Mouse (Mus musculus) brown adipose tissue, adult 24 weeks (tissue): ENCODE data around the gene Hnrnpm. TPM values are rescaled to one million over a fixed set of nuclear protein-coding genes. Genes with fewer than 3 reads are reported as not detected.

Experiments used
- H3K27ac ChIP-seq: fragments of 200-500 bp; replicated peaks from 2 replicates; pipeline ENCODE4 v1.5.1; 2012; ENCODE audit warnings: low read depth, mild to moderate bottlenecking, low read length
- H3K4me1 ChIP-seq: fragments of 200-500 bp; 2 replicates; pipeline ENCODE4 v1.6.1; 2012; ENCODE audit warnings: low read length, mixed read lengths; ENCODE audit not compliant: control insufficient read depth, insufficient read depth, insufficient read length
- H3K4me3 ChIP-seq: fragments of 200-500 bp; 2 replicates; pipeline ENCODE4 v1.5.1; 2012; ENCODE audit warnings: low read depth, mild to moderate bottlenecking, low read length, moderate library complexity; ENCODE audit not compliant: insufficient read depth
- polyA plus RNA-seq: library from polyadenylated mRNA; stranded (reverse); fragments of >200 nt; gene quantifications from 2 replicates; pipeline ENCODE4 v1.2.4, GENCODE M21; 2012; ENCODE audit not compliant: missing spikeins, insufficient read depth, insufficient read length

Gene Hnrnpm
- polyA plus RNA-seq, 1 experiment: 130 TPM

DNA sequence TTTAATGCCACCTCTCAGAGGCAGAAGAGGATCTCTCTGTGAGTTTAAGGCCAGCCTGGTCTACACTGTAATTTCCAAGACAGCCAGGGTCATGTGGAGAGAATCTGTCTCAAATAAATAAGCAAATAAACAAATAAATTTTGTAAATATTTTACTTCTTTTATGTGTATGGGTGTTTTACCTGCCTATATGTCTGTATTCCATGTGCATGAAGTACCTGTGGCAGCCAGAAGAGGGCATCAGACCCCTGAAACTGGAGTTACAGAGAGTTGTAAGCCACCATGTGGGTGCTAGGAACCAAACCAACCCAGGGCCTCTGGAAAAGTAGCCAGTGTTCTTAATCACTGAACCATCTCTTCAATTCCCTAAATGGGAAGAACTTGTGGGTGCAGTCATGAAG, 89.4 kb downstream of the Hnrnpm start:
- Histone ChIP-seq H3K4me3 (no peak overlapping the region), H3K4me1 (no peaks in the 10 kb centered on the region)

More for the DNA sequence above, 89.4 kb downstream of the Hnrnpm start:
- no peak overlapping the region for H3K27ac ChIP-seq

Other genes starting within 250 kb of the Hnrnpm start
- 4.9 and 11.8 TPM in 2 replicates for gene Adamts10, start 162.7 kb downstream of the Hnrnpm start, polyA plus RNA-seq
- gene Myo1f, start 131.2 kb downstream of the Hnrnpm start, polyA plus RNA-seq: 1.8 and 5.0 TPM in 2 replicates
- 13.6 and 15.9 TPM in 2 replicates for gene Zfp414, start 57.8 kb downstream of the Hnrnpm start, polyA plus RNA-seq
- gene Pram1, start 48.8 kb downstream of the Hnrnpm start, polyA plus RNA-seq: 0.59 TPM in 1 of 2 replicates, not detected in the other
- gene March2, start 31.8 kb upstream of the Hnrnpm start, polyA plus RNA-seq: 132 and 147 TPM in 2 replicates
- gene Rab11b, start 73.7 kb upstream of the Hnrnpm start, polyA plus RNA-seq: 73.4 and 85.4 TPM in 2 replicates
- gene Angptl4, start 95.0 kb upstream of the Hnrnpm start, polyA plus RNA-seq: 243 and 355 TPM in 2 replicates
- 16.2 and 37.3 TPM in 2 replicates for gene Kank3, start 123.7 kb upstream of the Hnrnpm start, polyA plus RNA-seq
- gene Rps28, start 137.7 kb upstream of the Hnrnpm start, polyA plus RNA-seq: 587 and 667 TPM in 2 replicates
- gene Ndufa7, start 137.7 kb upstream of the Hnrnpm start, polyA plus RNA-seq: 1,002 and 1,055 TPM in 2 replicates
- 21.6 and 25.3 TPM in 2 replicates for gene Cd320, start 156.2 kb upstream of the Hnrnpm start, polyA plus RNA-seq
- not detected in 2 replicates for gene Gm7029, start 187.0 kb upstream of the Hnrnpm start, polyA plus RNA-seq
- gene Kifc1, start 203.8 kb upstream of the Hnrnpm start, polyA plus RNA-seq: not detected in 2 replicates
- gene Platr17, start 218.3 kb upstream of the Hnrnpm start, polyA plus RNA-seq: not detected in 2 replicates
- gene Daxx, start 222.6 kb upstream of the Hnrnpm start, polyA plus RNA-seq: 13.6 and 26.9 TPM in 2 replicates
- gene Tapbp, start 229.0 kb upstream of the Hnrnpm start, polyA plus RNA-seq: 75.7 and 99.3 TPM in 2 replicates
- 9.5 and 11.1 TPM in 2 replicates for gene Zbtb22, start 229.0 kb upstream of the Hnrnpm start, polyA plus RNA-seq
- gene Rgl2, start 242.7 kb upstream of the Hnrnpm start, polyA plus RNA-seq: 16.4 and 20.2 TPM in 2 replicates